In the genomic region with DNA sequence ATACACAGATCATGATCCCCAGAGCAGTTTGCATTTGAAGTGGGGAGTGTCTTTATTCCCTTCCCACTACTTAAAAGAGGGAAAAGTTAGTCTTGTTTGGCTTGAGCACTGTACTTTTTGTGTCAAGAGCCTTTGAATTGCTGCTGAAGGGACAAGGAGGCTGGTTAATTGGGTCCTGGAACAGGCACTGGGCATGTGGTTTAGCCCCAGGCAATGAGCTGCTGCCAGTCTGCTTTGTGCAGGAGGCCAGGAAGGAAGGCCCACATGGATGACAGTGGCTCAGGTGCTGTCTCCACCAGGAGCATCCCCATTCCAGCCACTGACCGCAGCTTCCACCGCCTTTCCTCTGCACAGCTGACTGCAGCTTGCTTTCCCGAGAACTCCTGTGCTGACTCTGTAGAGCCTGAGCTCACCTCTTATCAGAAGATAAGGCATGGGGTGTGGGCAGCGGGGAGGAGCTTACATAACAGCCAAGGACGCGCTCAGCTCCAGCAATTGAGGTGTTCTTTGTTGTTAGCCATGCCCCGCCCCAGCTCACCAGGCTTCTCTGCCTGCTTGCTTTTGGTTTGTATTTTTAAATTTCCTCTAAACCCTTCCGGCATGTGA, we compare ENCODE assay signal across 1 mouse cellular context.
TF ChIP-seq lines count a peak whose summit lies in the region.

No protein-coding gene starts in this region.

TF ChIP-seq in MEL, 35 proteins besides CTCF, POLR2A, EP300 and RAD21 (continued from another document):
- TF ChIP-seq ELF1 (IDR thresholded peaks at IDR 0.05; ENCODE audit: low read depth, low read length) (0 out of 2 replicates have a peak, but pooled peaks have one; percentile 4), MYC (IDR thresholded peaks at IDR 0.05; ENCODE audit: low read depth, low read length) (peak; percentile 69), MAFK (IDR thresholded peaks at IDR 0.05; ENCODE audit: borderline replicate concordance, low read depth, low read length) (peak; percentile 29; the same call in 1 of the 2 replicates), TCF12 (IDR thresholded peaks at IDR 0.05; ENCODE audit: low read depth, low read length) (peak; percentile 66), GATA1 (IDR thresholded peaks at IDR 0.05; ENCODE audit: low read depth, low read length) (peak; percentile 81), ETS1 (IDR thresholded peaks at IDR 0.05; ENCODE audit: low read depth, low read length) (peak; percentile 95), MXI1 (IDR thresholded peaks at IDR 0.05; ENCODE audit: low read depth, low read length) (peak; percentile 75; the same call in 1 of the 2 replicates), CHD2 (IDR thresholded peaks at IDR 0.05; ENCODE audit: low read length) (no peak)
